Mouse (Mus musculus): Measurements from ENCODE around the gene Ralgps1.

- no peak for TF ChIP-seq POLR2A (IDR thresholded peaks at IDR 0.05; ENCODE audit: low read depth, low read length)
- no peak for TF ChIP-seq ELF1 (IDR thresholded peaks at IDR 0.05; ENCODE audit: low read depth, low read length)
- no peak for TF ChIP-seq MAFK (IDR thresholded peaks at IDR 0.05; ENCODE audit: insufficient replicate concordance, low read length)
- no peak for TF ChIP-seq EP300 (IDR thresholded peaks at IDR 0.05; ENCODE audit: low read length)
Observed at GRCm38 (mm10) chr2:33399091-33399490, 27.8 kb upstream of the Ralgps1 start.

All from CH12.LX (cell line).